Mouse (Mus musculus) B cell, adult 67 days (primary cell): ENCODE data around the gene Zfand3. TPM values are rescaled to one million over a fixed set of nuclear protein-coding genes. Genes with fewer than 3 reads are reported as not detected.

Experiments
- total RNA-seq, 2 experiments: library from RNA; stranded (reverse); gene quantifications; 4 replicates each; pipeline ENCODE4 v1.2.4; 2023

The Zfand3 gene
- 10 to 100 TPM; 63.8 to 82.0 TPM for total RNA-seq

GRCm38 (mm10) chr17:30004203-30005102, at the start of gene Zfand3:
Gene Zfand3, plus strand, starts transcription at chr17:30004733.

GRCm38 (mm10) chr17:29970037-29970555, 34.4 kb upstream of the Zfand3 start, which contains the start of gene Mdga1:
Gene Mdga1, minus strand, starts transcription at chr17:29970087.

Other genes with a start within 250 kb of the Zfand3 start
- not detected for gene Mdga1, start 34.6 kb upstream of the Zfand3 start, total RNA-seq